Mouse (Mus musculus) cerebellum, adult 2 months (tissue): ENCODE data around the gene Adamts17.

Source experiments
- CTCF ChIP-seq: fragments of 200-500 bp; IDR thresholded peaks from 2 replicates; pipeline ENCODE4 v1.5.1; 2011; ENCODE audit warnings: low read depth, mild to moderate bottlenecking, control low read depth, low read length, moderate library complexity, borderline replicate concordance; ENCODE audit not compliant: insufficient read depth
- POLR2A ChIP-seq: fragments of 200-500 bp; IDR thresholded peaks from 2 replicates; pipeline ENCODE4 v1.6.1; 2011; ENCODE audit warnings: low read length, control low read depth, borderline replicate concordance; ENCODE audit not compliant: insufficient read depth

GRCm38 (mm10) chr7:67114056-67114455 lies 274.5 kb downstream of the Adamts17 start:
- no peak for TF ChIP-seq CTCF
- no peak for TF ChIP-seq POLR2A
